Mouse (Mus musculus) kidney, embryonic 14.5 days (tissue): ENCODE data around the gene Irf3. TPM values are rescaled to one million over a fixed set of nuclear protein-coding genes. Genes with fewer than 3 reads are reported as not detected.

Experiments used
- ATAC-seq: fragments of 200-750 bp; cut with Nextera tagmentation; 2 replicates; pipeline ENCODE4 v1.8.0; 2017; ENCODE audit warnings: moderate number of reproducible peaks, mild to moderate bottlenecking, moderate TSS enrichment, moderate library complexity; ENCODE audit not compliant: low FRiP score, low TSS enrichment
- H3K27ac ChIP-seq: fragments of 300-500 bp; sonication (generic); 2 replicates; pipeline ENCODE4 v1.5.1; 2014; ENCODE audit warnings: low read depth, mild to moderate bottlenecking, low read length, moderate library complexity, mixed read lengths
- H3K27me3 ChIP-seq: fragments of 300-500 bp; sonication (generic); 2 replicates; pipeline ENCODE4 v1.6.1; 2014; ENCODE audit warnings: mild to moderate bottlenecking, low read length; ENCODE audit not compliant: control insufficient read depth, insufficient read depth
- H3K36me3 ChIP-seq: fragments of 300-500 bp; sonication (generic); 2 replicates; pipeline ENCODE4 v1.6.1; 2014; ENCODE audit warnings: low read length, mixed read lengths; ENCODE audit not compliant: control insufficient read depth, insufficient read depth
- H3K4me1 ChIP-seq: fragments of 300-500 bp; sonication (generic); 2 replicates; pipeline ENCODE4 v1.6.1; 2014; ENCODE audit warnings: low read length, mixed read lengths; ENCODE audit not compliant: control insufficient read depth, insufficient read depth
- H3K4me2 ChIP-seq: fragments of 300-500 bp; sonication (generic); replicated peaks from 2 replicates; pipeline ENCODE4 v1.6.1; 2014; ENCODE audit warnings: low read depth, mild to moderate bottlenecking, low read length
- H3K4me3 ChIP-seq: fragments of 300-500 bp; sonication (generic); 2 replicates; pipeline ENCODE4 v1.5.1; 2014; ENCODE audit warnings: mild to moderate bottlenecking, low read length
- H3K9ac ChIP-seq: fragments of 300-500 bp; sonication (generic); 2 replicates; pipeline ENCODE4 v1.6.1; 2014; ENCODE audit warnings: low read depth, mild to moderate bottlenecking, low read length, moderate library complexity
- H3K9me3 ChIP-seq: fragments of 300-500 bp; sonication (generic); 2 replicates; pipeline ENCODE4 v1.6.1; 2016; ENCODE audit warnings: low read length; ENCODE audit not compliant: control insufficient read depth
- WGBS: fragments of 180-500 bp; shearing (Covaris S2); extraction: QIAGEN DNeasy Blood & Tissue Kit; methylation state at CpG from one replicate; pipeline ENCODE4 v1.1.7; 2014; 5-methylcytosine and 5-hydroxymethylcytosine counted together
- polyA plus RNA-seq: library from polyadenylated mRNA; unstranded; fragments of >200 nt; fragmentation: Nextera tagmentation; extraction: Ambion mirVana; gene quantifications from 2 replicates; pipeline ENCODE4 v1.2.1, GENCODE M21; 2014

Gene Irf3
- polyA plus RNA-seq, 1 experiment from 2014 or later = 81.6 TPM

- Histone ChIP-seq H3K4me3 (no peak overlapping the region), H3K4me1 (peaks cover 13% of the 10 kb centered on the region), H3K27ac (no peak overlapping the region), H3K9ac (no peak overlapping the region), H3K9me3 (no peaks in the 10 kb centered on the region), H3K4me2 (no peak overlapping the region), H3K27me3 (no peaks in the 10 kb centered on the region), H3K36me3 (peaks cover 27% of the 10 kb centered on the region)
- 64% methylated on average over 15 of the region's 15 CpGs for WGBS
- ATAC-seq = no peak
Measured at GRCm38 (mm10) chr7:44966638-44967037, 30.8 kb upstream of the Irf3 start.

GRCm38 (mm10) chr7:44970231-44970691 is 27.2 kb upstream of the Irf3 start:
- under 1% methylated on average over 36 of the region's 36 CpGs for WGBS
- Histone ChIP-seq H3K27me3 (no peaks in the 10 kb centered on the region), H3K36me3 (peaks cover 9% of the 10 kb centered on the region), H3K4me2 (peak overlapping the region; percentile 41), H3K9me3 (no peaks in the 10 kb centered on the region), H3K4me1 (peaks cover 19% of the 10 kb centered on the region), H3K27ac (peak overlapping the region; percentile 86), H3K4me3 (peak overlapping the region; percentile 59), H3K9ac (peak overlapping the region; percentile 63)
- ATAC-seq = peak; percentile 96

GRCm38 (mm10) chr7:44971142-44971541 is 26.3 kb upstream of the Irf3 start:
- peak overlapping the region; percentile 59 for H3K4me3 ChIP-seq
- 69% methylated on average over 7 of the region's 7 CpGs for WGBS
- peak overlapping the region; percentile 63; the same call in 1 of the 2 replicates for H3K9ac ChIP-seq
- no peaks in the 10 kb centered on the region for H3K27me3 ChIP-seq
- H3K9me3 ChIP-seq = no peaks in the 10 kb centered on the region
- peaks cover 9% of the 10 kb centered on the region; the same call in 1 of the 2 replicates for H3K36me3 ChIP-seq
- H3K4me1 ChIP-seq = peaks cover 19% of the 10 kb centered on the region
- peak overlapping the region; percentile 41 for H3K4me2 ChIP-seq
- no peak overlapping the region for H3K27ac ChIP-seq
- no peak for ATAC-seq

- Histone ChIP-seq H3K27ac (peak overlapping the region; percentile 24; the same call in 1 of the 2 replicates), H3K9me3 (no peaks in the 10 kb centered on the region), H3K4me1 (peaks cover 19% of the 10 kb centered on the region), H3K36me3 (peaks cover 30% of the 10 kb centered on the region), H3K27me3 (no peaks in the 10 kb centered on the region), H3K4me3 (peak overlapping the region; percentile 41), H3K9ac (peak overlapping the region; percentile 46), H3K4me2 (peak overlapping the region; percentile 49)
- WGBS = 42% methylated on average over 14 of the region's 14 CpGs
- no peak for ATAC-seq
Measured at GRCm38 (mm10) chr7:44973415-44974130, 23.9 kb upstream of the Irf3 start.

GRCm38 (mm10) chr7:44974383-44975116 is 22.9 kb upstream of the Irf3 start, which contains the start of gene Cpt1c:
Cpt1c (minus strand) TSS chr7:44974851.
- Histone ChIP-seq H3K4me2 (peak within 1 kb of the TSS; percentile 49), H3K4me1 (peaks cover 18% of the 10 kb centered on the region), H3K9ac (peak within 1 kb of the TSS; percentile 46), H3K4me3 (peak within 1 kb of the TSS; percentile 41), H3K27ac (peak within 1 kb of the TSS; percentile 59), H3K27me3 (no peaks in the 10 kb centered on the region), H3K36me3 (peaks cover 40% of the 10 kb centered on the region), H3K9me3 (no peaks in the 10 kb centered on the region)
- peak; percentile 41 for ATAC-seq
- WGBS = 3% methylated on average over 22 of the region's 22 CpGs

- Histone ChIP-seq H3K27me3 (no peaks in the 10 kb centered on the region), H3K9me3 (no peaks in the 10 kb centered on the region), H3K27ac (peak overlapping the region; percentile 59), H3K9ac (peak overlapping the region; percentile 25; the same call in 1 of the 2 replicates), H3K4me2 (peak overlapping the region; percentile 49; the same call in 1 of the 2 replicates), H3K36me3 (peaks cover 45% of the 10 kb centered on the region), H3K4me3 (peak overlapping the region; percentile 7; the same call in 1 of the 2 replicates), H3K4me1 (peaks cover 14% of the 10 kb centered on the region; the same call in 1 of the 2 replicates)
- WGBS = 22% methylated on average over 6 of the region's 6 CpGs
- ATAC-seq = no peak
Measured at GRCm38 (mm10) chr7:44975117-44975419, 22.4 kb upstream of the Irf3 start.

- Histone ChIP-seq H3K4me3 (no peak overlapping the region), H3K9ac (no peak overlapping the region), H3K27me3 (no peaks in the 10 kb centered on the region), H3K4me2 (no peak overlapping the region), H3K27ac (no peak overlapping the region), H3K4me1 (peaks cover 6% of the 10 kb centered on the region; the same call in 1 of the 2 replicates), H3K36me3 (peaks cover 75% of the 10 kb centered on the region), H3K9me3 (no peaks in the 10 kb centered on the region)
- ATAC-seq = no peak
- WGBS = 93% methylated on average over 3 of the region's 3 CpGs
Measured at GRCm38 (mm10) chr7:44978300-44978699, 19.1 kb upstream of the Irf3 start.

GRCm38 (mm10) chr7:44981539-44981938 is 15.9 kb upstream of the Irf3 start:
- H3K4me2 ChIP-seq = no peak overlapping the region
- H3K27ac ChIP-seq = no peak overlapping the region
- peaks cover 70% of the 10 kb centered on the region for H3K36me3 ChIP-seq
- no peaks in the 10 kb centered on the region for H3K9me3 ChIP-seq
- H3K27me3 ChIP-seq = no peaks in the 10 kb centered on the region
- no peak for ATAC-seq
- H3K9ac ChIP-seq = no peak overlapping the region
- 94% methylated on average over 8 of the region's 8 CpGs for WGBS
- H3K4me3 ChIP-seq = no peak overlapping the region
- H3K4me1 ChIP-seq = peaks cover 15% of the 10 kb centered on the region

GRCm38 (mm10) chr7:44983085-44983484 is 14.4 kb upstream of the Irf3 start:
- no peak overlapping the region; the same call in 1 of the 2 replicates for H3K4me3 ChIP-seq
- no peak overlapping the region for H3K4me2 ChIP-seq
- H3K36me3 ChIP-seq = peaks cover 55% of the 10 kb centered on the region
- H3K27ac ChIP-seq = no peak overlapping the region
- H3K4me1 ChIP-seq = peaks cover 17% of the 10 kb centered on the region
- no peak for ATAC-seq
- no peaks in the 10 kb centered on the region for H3K27me3 ChIP-seq
- H3K9me3 ChIP-seq = no peaks in the 10 kb centered on the region
- no peak overlapping the region for H3K9ac ChIP-seq
- WGBS = 35% methylated on average over 6 of the region's 6 CpGs
